Mouse (Mus musculus): ENCODE data around the gene Snx9. TPM values are rescaled to one million over a fixed set of nuclear protein-coding genes. Genes with fewer than 3 reads are reported as not detected.

Snx9 gene
- total RNA-seq, 2 experiments from 2014 or later = 21.4 to 22.6 TPM

GRCm38 (mm10) chr17:5870002-5870401 is 28.9 kb downstream of the Snx9 start:
- no peak for DNase-seq
- intact Hi-C loops (cut with DNase I) = no loop called here

- intact Hi-C loops (cut with DNase I) = no loop called here
- DNase-seq = no peak
Observed at GRCm38 (mm10) chr17:5870696-5871095, 29.6 kb downstream of the Snx9 start.

- DNase-seq = peak in 1 of 2 experiments; percentile 58
- intact Hi-C loops (cut with DNase I) = no loop called here
Observed at GRCm38 (mm10) chr17:5872506-5872905, 31.4 kb downstream of the Snx9 start.

- intact Hi-C loops (cut with DNase I) = no loop called here
- no peak for DNase-seq
Observed at GRCm38 (mm10) chr17:5874565-5874964, 33.4 kb downstream of the Snx9 start.

GRCm38 (mm10) chr17:5877611-5878157 is 36.6 kb downstream of the Snx9 start:
- intact Hi-C loops (cut with DNase I) = no loop called here
- no peak for DNase-seq

GRCm38 (mm10) chr17:5878878-5879277 is 37.7 kb downstream of the Snx9 start:
- DNase-seq = no peak
- intact Hi-C loops (cut with DNase I) = no loop called here

GRCm38 (mm10) chr17:5885474-5885873 is 44.3 kb downstream of the Snx9 start:
- intact Hi-C loops (cut with DNase I) = no loop called here

GRCm38 (mm10) chr17:5886181-5886810 is 45.2 kb downstream of the Snx9 start:
- intact Hi-C loops (cut with DNase I) = no loop called here

More at GRCm38 (mm10) chr17:5885474-5885873, 44.3 kb downstream of the Snx9 start:
- peak; percentile 51 to 57 for DNase-seq

GRCm38 (mm10) chr17:5886943-5887800 is 46.0 kb downstream of the Snx9 start:
- intact Hi-C loops (cut with DNase I) = no loop called here
- no peak for DNase-seq

More at GRCm38 (mm10) chr17:5886181-5886810, 45.2 kb downstream of the Snx9 start:
- no peak for DNase-seq

GRCm38 (mm10) chr17:5890429-5890828 is 49.3 kb downstream of the Snx9 start:
- intact Hi-C loops (cut with DNase I) = loop anchor here (2.0 to 10.0 kb wide), 2 partner anchors 94 to 446 kb away; partner anchors contain the start of gene Tmem242
- DNase-seq = peak; percentile 79 to 83

GRCm38 (mm10) chr17:5891933-5892683 is 51.0 kb downstream of the Snx9 start:
- DNase-seq = no peak
- intact Hi-C loops (cut with DNase I) = loop anchor here (2.0 to 10.0 kb wide), 2 partner anchors 95 to 447 kb away; partner anchors contain the start of gene Tmem242

- intact Hi-C loops (cut with DNase I) = loop anchor here (10.0 kb wide), 1 partner anchor 448 kb away; the partner anchor contains the start of gene Tmem242
- no peak for DNase-seq
Observed at GRCm38 (mm10) chr17:5893092-5893491, 52.0 kb downstream of the Snx9 start.

GRCm38 (mm10) chr17:5893574-5894148 is 52.5 kb downstream of the Snx9 start:
- no peak for DNase-seq
- intact Hi-C loops (cut with DNase I) = loop anchor here (10.0 kb wide), 1 partner anchor 449 kb away; the partner anchor contains the start of gene Tmem242

GRCm38 (mm10) chr17:5896066-5896465 is 54.9 kb downstream of the Snx9 start:
- no peak for DNase-seq
- intact Hi-C loops (cut with DNase I) = loop anchor here (10.0 kb wide), 1 partner anchor 451 kb away; the partner anchor contains the start of gene Tmem242

- DNase-seq = no peak
- intact Hi-C loops (cut with DNase I) = loop anchor here (10.0 kb wide), 1 partner anchor 452 kb away; the partner anchor contains the start of gene Tmem242
Observed at GRCm38 (mm10) chr17:5896607-5897006, 55.5 kb downstream of the Snx9 start.

GRCm38 (mm10) chr17:5897326-5898200 is 56.4 kb downstream of the Snx9 start:
- no peak for DNase-seq
- intact Hi-C loops (cut with DNase I) = loop anchor here (10.0 kb wide), 1 partner anchor 453 kb away; the partner anchor contains the start of gene Tmem242

GRCm38 (mm10) chr17:5899251-5899650 is 58.1 kb downstream of the Snx9 start:
- intact Hi-C loops (cut with DNase I) = loop anchor here (10.0 kb wide), 1 partner anchor 454 kb away; the partner anchor contains the start of gene Tmem242
- no peak for DNase-seq

- no peak for DNase-seq
- intact Hi-C loops (cut with DNase I) = no loop called here
Observed at GRCm38 (mm10) chr17:5901381-5901780, 60.3 kb downstream of the Snx9 start.

Measured in gastrocnemius, postnatal 36 days (tissue).